Mouse (Mus musculus): ENCODE measurements at regions not wholly inside any gene's neighbourhood (a gene's known extent, or its start where the extent isn't known, plus 50 kb on each side); places are given as distances from the start of the nearest gene placed in this dataset.

GRCm38 (mm10) chr1:34961633-34962507, 112.1 kb downstream of the Plekhb2 start:
- Histone ChIP-seq H3K79me2 (ENCODE audit: control insufficient read depth, insufficient read depth, low read length, poor library complexity) (no peaks in the 10 kb centered on the region), H3K9ac (ENCODE audit: control insufficient read depth, low read depth, low read length, poor library complexity, severe bottlenecking) (no peak overlapping the region), H3K36me3 (ENCODE audit: control insufficient read depth in 1 of 2, insufficient read depth in 2 of 2, low read length in 2 of 2) (no peaks in the 10 kb centered on the region), H3K4me3 (ENCODE audit: control insufficient read depth in 1 of 2, insufficient read depth in 1 of 2, low read depth in 2 of 2, low read length in 2 of 2) (no peak overlapping the region), H3K27ac (ENCODE audit: control insufficient read depth, low read depth, low read length) (no peak overlapping the region), H3K4me1 (ENCODE audit: control insufficient read depth in 1 of 2, insufficient read depth in 2 of 2, low read length in 2 of 2) (no peaks in the 10 kb centered on the region), H3K9me3 (replicated peaks; ENCODE audit: insufficient read depth, low read length) (no peaks in the 10 kb centered on the region), H3K27me3 (ENCODE audit: control insufficient read depth in 1 of 2, insufficient read depth in 2 of 2, low read length in 2 of 2) (no peaks in the 10 kb centered on the region)
- DNase-seq (ENCODE audit: low read depth, low spot score) = no peak
- no peak for TF ChIP-seq HCFC1 (IDR thresholded peaks at IDR 0.05; ENCODE audit: low read depth, low read length)
- no peak for TF ChIP-seq RCOR1 (IDR thresholded peaks at IDR 0.05; ENCODE audit: low read depth, low read length)
- TF ChIP-seq TCF12 (IDR thresholded peaks at IDR 0.05; ENCODE audit: low read depth, low read length) = no peak
- no peak for TF ChIP-seq EP300 (IDR thresholded peaks at IDR 0.05; ENCODE audit: low read depth in 1 of 2, low read length in 2 of 2)
- TF ChIP-seq GATA1 (IDR thresholded peaks at IDR 0.05; ENCODE audit: low read depth, low read length) = no peak
- no peak for TF ChIP-seq MXI1 (IDR thresholded peaks at IDR 0.05; ENCODE audit: low read depth, low read length)
- TF ChIP-seq ETS1 (IDR thresholded peaks at IDR 0.05; ENCODE audit: low read depth, low read length) = no peak

- H3K9ac ChIP-seq (ENCODE audit: control insufficient read depth, low read depth, low read length, poor library complexity, severe bottlenecking) = no peak overlapping the region
- no peaks in the 10 kb centered on the region for H3K9me3 ChIP-seq (replicated peaks; ENCODE audit: insufficient read depth, low read length)
- DNase-seq (ENCODE audit: low read depth, low spot score) = no peak
- H3K36me3 ChIP-seq (ENCODE audit: control insufficient read depth in 1 of 2, insufficient read depth in 2 of 2, low read length in 2 of 2) = no peaks in the 10 kb centered on the region
- no peak overlapping the region for H3K4me3 ChIP-seq (ENCODE audit: control insufficient read depth in 1 of 2, insufficient read depth in 1 of 2, low read depth in 2 of 2, low read length in 2 of 2)
- TF ChIP-seq USF1 (IDR thresholded peaks at IDR 0.05; ENCODE audit: low read depth, low read length) = no peak
- TF ChIP-seq CTCF (IDR thresholded peaks at IDR 0.05 in 2 of 3, conservative IDR thresholded peaks at IDR 0.05 in 1 of 3; ENCODE audit: control insufficient read depth in 1 of 3, insufficient read depth in 1 of 3, low read depth in 2 of 3, low read length in 3 of 3, poor library complexity in 1 of 3, severe bottlenecking in 1 of 3) = no peak
- no peak for TF ChIP-seq SMC3 (IDR thresholded peaks at IDR 0.05; ENCODE audit: low read depth, low read length)
- TF ChIP-seq NRF1 (IDR thresholded peaks at IDR 0.05; ENCODE audit: insufficient read depth, low read depth, low read length, poor library complexity, severe bottlenecking) = no peak
- TF ChIP-seq ZC3H11A (IDR thresholded peaks at IDR 0.05; ENCODE audit: low read depth, low read length) = no peak
- TF ChIP-seq TAL1 (IDR thresholded peaks at IDR 0.05; ENCODE audit: low read length) = no peak
- TF ChIP-seq RAD21 (IDR thresholded peaks at IDR 0.05; ENCODE audit: low read depth, low read length) = no peak
- TF ChIP-seq MAX (IDR thresholded peaks at IDR 0.05; ENCODE audit: low read length) = no peak
- no peak for TF ChIP-seq MYC (IDR thresholded peaks at IDR 0.05; ENCODE audit: low read depth, low read length)
- no peak for TF ChIP-seq MYB (IDR thresholded peaks at IDR 0.05; ENCODE audit: low read depth, low read length)
- TF ChIP-seq BHLHE40 (IDR thresholded peaks at IDR 0.05; ENCODE audit: borderline replicate concordance, low read depth, low read length) = no peak
- TF ChIP-seq TBP (IDR thresholded peaks at IDR 0.05; ENCODE audit: low read depth, low read length) = no peak
- TF ChIP-seq HCFC1 (IDR thresholded peaks at IDR 0.05; ENCODE audit: low read depth, low read length) = no peak
- no peak for TF ChIP-seq MXI1 (IDR thresholded peaks at IDR 0.05; ENCODE audit: low read depth, low read length)
- no peak for TF ChIP-seq GATA1 (IDR thresholded peaks at IDR 0.05; ENCODE audit: low read depth, low read length)
- no peaks in the 10 kb centered on the region for H3K4me1 ChIP-seq (ENCODE audit: control insufficient read depth in 1 of 2, insufficient read depth in 2 of 2, low read length in 2 of 2)
- no peak overlapping the region for H3K27ac ChIP-seq (ENCODE audit: control insufficient read depth, low read depth, low read length)
- no peaks in the 10 kb centered on the region for H3K79me2 ChIP-seq (ENCODE audit: control insufficient read depth, insufficient read depth, low read length, poor library complexity)
- H3K27me3 ChIP-seq (ENCODE audit: control insufficient read depth in 1 of 2, insufficient read depth in 2 of 2, low read length in 2 of 2) = no peaks in the 10 kb centered on the region
Observed at GRCm38 (mm10) chr1:34962508-34962885, 112.7 kb downstream of the Plekhb2 start.
